Mouse (Mus musculus) layer of hippocampus, postnatal 14 days (tissue): ENCODE measurements around the gene Ppfia4. TPM values are rescaled to one million over a fixed set of nuclear protein-coding genes. Genes with fewer than 3 reads are reported as not detected.
"Not testable (repeated sequence)": the region's sequence is repeated elsewhere in the genome, so short reads cannot be mapped to it uniquely, and the experiment has no call there.

Source experiments
- DNase-seq, 2 experiments: peaks; one replicate each; pipeline ENCODE4 v3.0.0; 2021 to 2022; ENCODE audit warnings: low spot score in 2 of 2, mixed read lengths in 1 of 2
- total RNA-seq, 2 experiments: library from RNA; stranded (reverse); gene quantifications; 2 replicates each; pipeline ENCODE4 v1.2.3; 2021

Ppfia4 gene
- total RNA-seq, 2 experiments from 2014 or later: 82.3 to 86.7 TPM

- no peak for DNase-seq
These were observed 58.2 kb downstream of the Ppfia4 start for GRCm38 (mm10) chr1:134274483-134274920.

- peak; percentile 32 to 48 for DNase-seq
These were observed 59.0 kb downstream of the Ppfia4 start for GRCm38 (mm10) chr1:134273493-134274395.

- DNase-seq: no peak
These were observed 59.9 kb downstream of the Ppfia4 start for GRCm38 (mm10) chr1:134272754-134273250.

- DNase-seq: no peak
These were observed 62.7 kb downstream of the Ppfia4 start for GRCm38 (mm10) chr1:134270026-134270425.

GRCm38 (mm10) chr1:134265797-134266196, 66.9 kb downstream of the Ppfia4 start:
- DNase-seq: no peak

- DNase-seq: no peak
These were observed 68.4 kb downstream of the Ppfia4 start for GRCm38 (mm10) chr1:134264341-134264740.

GRCm38 (mm10) chr1:134249681-134250080, 83.0 kb downstream of the Ppfia4 start:
- not testable (repeated sequence) for DNase-seq

Other genes starting within 250 kb of the Ppfia4 start
- gene Chit1, start 221.7 kb downstream of the Ppfia4 start, total RNA-seq: under 1 TPM in 1 of 2 experiments, not detected in 1; 0.39 TPM
- 1 to 10 TPM; 8.0 to 8.5 TPM for gene Chil1, start 150.8 kb downstream of the Ppfia4 start, total RNA-seq
- gene Mybph, start 139.5 kb downstream of the Ppfia4 start, total RNA-seq: under 1 TPM in 1 of 2 experiments, not detected in 1; 0.18 TPM
- gene Adora1, start 97.5 kb downstream of the Ppfia4 start, total RNA-seq: 100 to 1,000 TPM; 213 to 218 TPM
- gene Myog, start 42.9 kb downstream of the Ppfia4 start, total RNA-seq: not detected
- gene Tmem183a, start 29.1 kb upstream of the Ppfia4 start, total RNA-seq: 10 to 100 TPM; 80.0 to 84.3 TPM
- not detected for gene 4933406M09Rik, start 53.0 kb upstream of the Ppfia4 start, total RNA-seq
- gene Cyb5r1, start 72.6 kb upstream of the Ppfia4 start, total RNA-seq: 10 to 100 TPM; 24.0 to 31.4 TPM
- 10 to 100 TPM; 62.2 to 64.1 TPM for gene Adipor1, start 82.5 kb upstream of the Ppfia4 start, total RNA-seq
- gene Klhl12, start 122.6 kb upstream of the Ppfia4 start, total RNA-seq: 10 to 100 TPM; 37.2 to 41.5 TPM
- 10 to 100 TPM; 26.7 to 27.8 TPM for gene Rabif, start 161.7 kb upstream of the Ppfia4 start, total RNA-seq
- gene Mgat4e, start 216.8 kb upstream of the Ppfia4 start, total RNA-seq: under 1 TPM in 1 of 2 experiments, not detected in 1; 0.38 TPM
- gene Kdm5b, start 227.2 kb upstream of the Ppfia4 start, total RNA-seq: 10 to 100 TPM; 69.7 to 74.6 TPM